ENCODE assay signal across 14 mouse cellular contexts in genomic region chr4:155113766-155114410, GRCm38 (mm10). TPM values are rescaled to one million over a fixed set of nuclear protein-coding genes. Genes with fewer than 3 reads are reported as not detected.
DNase-seq lines count a peak whose midpoint lies in the region; ATAC-seq and TF ChIP-seq lines count a peak whose summit lies in the region.
"Had no signal": no experiment of that assay in that cellular context is flagged by ENCODE, and none has a peak within 500 bp of the region (broad histone marks: within the 10 kb centered on the region; RNA-seq: fewer than 3 reads in every experiment).

No protein-coding gene starts in this region.

- H3K9ac ChIP-seq in midbrain, embryonic 14.5 days (replicated peaks; ENCODE audit: low read length), result no peak overlapping the region
- peak overlapping the region; percentile 13; the same call in 1 of the 2 replicates for H3K9ac ChIP-seq in stomach, postnatal 0 days (ENCODE audit: low read length)
- no peak overlapping the region for H3K9ac ChIP-seq in hindbrain, embryonic 16.5 days (ENCODE audit: low read depth, low read length)
- H3K9ac ChIP-seq: midbrain, embryonic 13.5 days had no signal

- H3K4me1 ChIP-seq in midbrain, embryonic 10.5 days, result peaks cover 23% of the 10 kb centered on the region
- H3K4me1 ChIP-seq in midbrain, embryonic 14.5 days (ENCODE audit: control insufficient read depth, insufficient read depth, low read length), result no peaks in the 10 kb centered on the region
- peaks cover 12% of the 10 kb centered on the region for H3K4me1 ChIP-seq in embryonic fibroblast, embryonic 13.5 days (ENCODE audit: control insufficient read depth, insufficient read depth, low read length)
- H3K4me1 ChIP-seq in stomach, postnatal 0 days (replicated peaks; ENCODE audit: control insufficient read depth, insufficient read depth), result 0 out of 2 replicates have a peak, but pooled peaks cover 6% of the 10 kb centered on the region
- 0 out of 2 replicates have a peak, but pooled peaks cover 3% of the 10 kb centered on the region for H3K4me1 ChIP-seq in hindbrain, embryonic 16.5 days (ENCODE audit: control insufficient read depth, insufficient read depth, low read depth, low read length)

- no peak overlapping the region for H3K4me3 ChIP-seq in midbrain, embryonic 10.5 days
- no peak overlapping the region for H3K4me3 ChIP-seq in midbrain, embryonic 14.5 days (replicated peaks; ENCODE audit: low read depth, low read length)
- no peak overlapping the region for H3K4me3 ChIP-seq in embryonic fibroblast, embryonic 13.5 days (ENCODE audit: insufficient read depth, low read length)
- H3K4me3 ChIP-seq in stomach, postnatal 0 days (ENCODE audit: low read depth, low read length), result no peak overlapping the region
- no peak overlapping the region for H3K4me3 ChIP-seq in hindbrain, embryonic 16.5 days (ENCODE audit: low read length)
- H3K4me3 ChIP-seq: midbrain, embryonic 13.5 days had no signal

- H3K27me3 ChIP-seq in midbrain, embryonic 10.5 days (ENCODE audit: low read depth, poor library complexity, severe bottlenecking), result no peaks in the 10 kb centered on the region
- H3K27me3 ChIP-seq in midbrain, embryonic 14.5 days (ENCODE audit: control insufficient read depth, insufficient read depth, low read length), result no peaks in the 10 kb centered on the region
- no peaks in the 10 kb centered on the region for H3K27me3 ChIP-seq in stomach, postnatal 0 days (ENCODE audit: control insufficient read depth, insufficient read depth, low read length)
- no peaks in the 10 kb centered on the region for H3K27me3 ChIP-seq in hindbrain, embryonic 16.5 days (replicated peaks; ENCODE audit: control insufficient read depth, insufficient read depth, low read length)
- H3K27me3 ChIP-seq: midbrain, embryonic 13.5 days had no signal

- WGBS in midbrain, embryonic 10.5 days, result 74% methylated on average over 8 of the region's 8 CpGs
- WGBS in midbrain, embryonic 14.5 days, result 54% methylated on average over 8 of the region's 8 CpGs
- 55% methylated on average over 8 of the region's 8 CpGs for WGBS in stomach, postnatal 0 days
- WGBS in hindbrain, embryonic 16.5 days, result 52% methylated on average over 8 of the region's 8 CpGs

- H3K9me3 ChIP-seq in midbrain, embryonic 10.5 days (replicated peaks), result no peaks in the 10 kb centered on the region
- H3K9me3 ChIP-seq in midbrain, embryonic 14.5 days (ENCODE audit: control insufficient read depth, low read length), result no peaks in the 10 kb centered on the region
- no peaks in the 10 kb centered on the region for H3K9me3 ChIP-seq in stomach, postnatal 0 days (ENCODE audit: control insufficient read depth, low read length)
- H3K9me3 ChIP-seq in hindbrain, embryonic 16.5 days (ENCODE audit: control insufficient read depth, low read length), result no peaks in the 10 kb centered on the region
- H3K9me3 ChIP-seq: midbrain, embryonic 13.5 days had no signal

- H3K36me3 ChIP-seq in midbrain, embryonic 10.5 days, result no peaks in the 10 kb centered on the region
- H3K36me3 ChIP-seq in midbrain, embryonic 14.5 days (ENCODE audit: control insufficient read depth, insufficient read depth, low read length), result no peaks in the 10 kb centered on the region
- no peaks in the 10 kb centered on the region for H3K36me3 ChIP-seq in stomach, postnatal 0 days (ENCODE audit: control insufficient read depth, insufficient read depth, low read length)
- no peaks in the 10 kb centered on the region for H3K36me3 ChIP-seq in hindbrain, embryonic 16.5 days (ENCODE audit: control insufficient read depth, insufficient read depth, low read length)
- H3K36me3 ChIP-seq: midbrain, embryonic 13.5 days had no signal

- no peak for TF ChIP-seq POLR2A in embryonic fibroblast, embryonic 13.5 days (IDR thresholded peaks at IDR 0.05; ENCODE audit: low read depth, low read length)

- intact Hi-C loops in gastrocnemius, postnatal 14 days (cut with DNase I; ENCODE audit: low total_unique reads), result no loop called here
- intact Hi-C loops in gastrocnemius, postnatal 36 days (cut with DNase I), result loop anchor here (5.0 kb wide), 1 partner anchor 138 kb away; no protein-coding TSS in a partner anchor

- peak; percentile 41 for DNase-seq in gastrocnemius, postnatal 14 days
- no peak for DNase-seq in gastrocnemius, postnatal 36 days
- DNase-seq in midbrain, embryonic 10.5 days (ENCODE audit: low spot score), result no peak
- no peak for DNase-seq in midbrain, embryonic 14.5 days
- DNase-seq in stomach, postnatal 0 days (ENCODE audit: low spot score), result no peak
- no peak for DNase-seq in cerebellum, adult 11-12 months
- DNase-seq: embryo, embryonic 11 days; gastrocnemius, postnatal 25 days; kidney, postnatal 36 days had no signal

- H3K27ac ChIP-seq in midbrain, embryonic 10.5 days (replicated peaks), result 0 out of 2 replicates have a peak overlapping the region, but pooled peaks have one; percentile 24
- H3K27ac ChIP-seq in midbrain, embryonic 14.5 days (replicated peaks; ENCODE audit: low read depth, low read length), result no peak overlapping the region
- peak overlapping the region; percentile 58 for H3K27ac ChIP-seq in embryonic fibroblast, embryonic 13.5 days (ENCODE audit: insufficient read depth, low read length)
- H3K27ac ChIP-seq in stomach, postnatal 0 days (replicated peaks), result no peak overlapping the region; the same call in 1 of the 2 replicates
- no peak overlapping the region for H3K27ac ChIP-seq in hindbrain, embryonic 16.5 days (ENCODE audit: low read depth, low read length)
- H3K27ac ChIP-seq: midbrain, embryonic 13.5 days had no signal

- no peak for TF ChIP-seq CTCF in embryonic fibroblast, embryonic 13.5 days (IDR thresholded peaks at IDR 0.05; ENCODE audit: borderline replicate concordance, insufficient read depth, low read length)
- no peak for TF ChIP-seq CTCF in stomach, postnatal 0 days (IDR thresholded peaks at IDR 0.05; ENCODE audit: low read depth)

- TF ChIP-seq EP300 in stomach, postnatal 0 days (optimal IDR thresholded peaks at IDR 0.05), result no peak

- ATAC-seq in midbrain, embryonic 14.5 days (ENCODE audit: low FRiP score, low TSS enrichment), result no peak
- no peak for ATAC-seq in stomach, postnatal 0 days (ENCODE audit: low FRiP score, low TSS enrichment)
- no peak for ATAC-seq in hindbrain, embryonic 16.5 days
- ATAC-seq: midbrain, embryonic 13.5 days had no signal

- no peak overlapping the region for H3K4me2 ChIP-seq in midbrain, embryonic 14.5 days (ENCODE audit: low read length)
- no peak overlapping the region for H3K4me2 ChIP-seq in stomach, postnatal 0 days (replicated peaks; ENCODE audit: low read depth)
- H3K4me2 ChIP-seq in hindbrain, embryonic 16.5 days (ENCODE audit: low read length), result no peak overlapping the region
- H3K4me2 ChIP-seq: liver, embryonic 11.5 days; midbrain, embryonic 13.5 days had no signal

RNA-seq across cellular contexts. Expression of gene Morn1, which starts 27.5 kb away (rescaled TPM):
- 1 to 10 TPM; 2.3 to 2.9 TPM for total RNA-seq in gastrocnemius, postnatal 14 days (2021)
- 1 to 10 TPM; 1.5 to 1.8 TPM for total RNA-seq in gastrocnemius, postnatal 36 days (2021)
- polyA plus RNA-seq in midbrain, embryonic 10.5 days (2016; fragmentation: Nextera tagmentation; extraction: Ambion mirVana), result 5.1 and 6.2 TPM in 2 replicates
- 6.0 and 6.4 TPM in 2 replicates for polyA plus RNA-seq in midbrain, embryonic 14.5 days (2014; fragmentation: Nextera tagmentation; extraction: Ambion mirVana)
- 3.9 and 5.0 TPM in 2 replicates for polyA plus RNA-seq in embryonic fibroblast, embryonic 13.5 days (2011; ENCODE audit: insufficient read length, low read depth, missing spikeins)
- 3.2 and 3.6 TPM in 2 replicates for polyA plus RNA-seq in stomach, postnatal 0 days (2015; fragmentation: Nextera tagmentation; extraction: Ambion mirVana)
- 7.5 and 9.5 TPM in 2 replicates for polyA plus RNA-seq in hindbrain, embryonic 16.5 days (2015; fragmentation: Nextera tagmentation; extraction: Ambion mirVana)

RNA-seq across cellular contexts. Expression of gene Rer1, which starts 27.7 kb away (rescaled TPM):
- total RNA-seq in gastrocnemius, postnatal 14 days (2021), result 10 to 100 TPM; 48.1 to 48.8 TPM
- 10 to 100 TPM; 46.1 to 50.3 TPM for total RNA-seq in gastrocnemius, postnatal 36 days (2021)
- 137 and 147 TPM in 2 replicates for polyA plus RNA-seq in midbrain, embryonic 10.5 days (2016; fragmentation: Nextera tagmentation; extraction: Ambion mirVana)
- 139 and 148 TPM in 2 replicates for polyA plus RNA-seq in midbrain, embryonic 14.5 days (2014; fragmentation: Nextera tagmentation; extraction: Ambion mirVana)
- polyA plus RNA-seq in embryonic fibroblast, embryonic 13.5 days (2011; ENCODE audit: insufficient read length, low read depth, missing spikeins), result 148 and 162 TPM in 2 replicates
- 182 and 185 TPM in 2 replicates for polyA plus RNA-seq in stomach, postnatal 0 days (2015; fragmentation: Nextera tagmentation; extraction: Ambion mirVana)
- polyA plus RNA-seq in hindbrain, embryonic 16.5 days (2015; fragmentation: Nextera tagmentation; extraction: Ambion mirVana), result 125 and 131 TPM in 2 replicates

RNA-seq across cellular contexts. Expression of gene Pex10, which starts 47.1 kb away (rescaled TPM):
- total RNA-seq in gastrocnemius, postnatal 14 days (2021), result 10 to 100 TPM; 10.7 to 11.3 TPM
- total RNA-seq in gastrocnemius, postnatal 36 days (2021), result 10 to 100 TPM; 11.9 to 13.2 TPM
- 21.0 and 21.1 TPM in 2 replicates for polyA plus RNA-seq in midbrain, embryonic 10.5 days (2016; fragmentation: Nextera tagmentation; extraction: Ambion mirVana)
- polyA plus RNA-seq in midbrain, embryonic 14.5 days (2014; fragmentation: Nextera tagmentation; extraction: Ambion mirVana), result 6.0 and 10.0 TPM in 2 replicates
- polyA plus RNA-seq in embryonic fibroblast, embryonic 13.5 days (2011; ENCODE audit: insufficient read length, low read depth, missing spikeins), result 5.1 and 6.3 TPM in 2 replicates
- 10.3 and 10.5 TPM in 2 replicates for polyA plus RNA-seq in stomach, postnatal 0 days (2015; fragmentation: Nextera tagmentation; extraction: Ambion mirVana)
- 20.6 and 21.1 TPM in 2 replicates for polyA plus RNA-seq in hindbrain, embryonic 16.5 days (2015; fragmentation: Nextera tagmentation; extraction: Ambion mirVana)

RNA-seq across cellular contexts. Expression of gene Plch2, which starts 57.3 kb away (rescaled TPM):
- total RNA-seq in gastrocnemius, postnatal 14 days (2021), result under 1 TPM in 1 of 2 experiments, not detected in 1; 0.04 TPM
- total RNA-seq in gastrocnemius, postnatal 36 days (2021), result under 1 TPM; 0.26 to 0.47 TPM
- 0.57 and 0.72 TPM in 2 replicates for polyA plus RNA-seq in midbrain, embryonic 10.5 days (2016; fragmentation: Nextera tagmentation; extraction: Ambion mirVana)
- 12.1 and 13.0 TPM in 2 replicates for polyA plus RNA-seq in midbrain, embryonic 14.5 days (2014; fragmentation: Nextera tagmentation; extraction: Ambion mirVana)
- 0.12 and 0.23 TPM in 2 replicates for polyA plus RNA-seq in embryonic fibroblast, embryonic 13.5 days (2011; ENCODE audit: insufficient read length, low read depth, missing spikeins)
- polyA plus RNA-seq in stomach, postnatal 0 days (2015; fragmentation: Nextera tagmentation; extraction: Ambion mirVana), result 15.4 and 18.3 TPM in 2 replicates
- 17.0 and 19.5 TPM in 2 replicates for polyA plus RNA-seq in hindbrain, embryonic 16.5 days (2015; fragmentation: Nextera tagmentation; extraction: Ambion mirVana)
- total RNA-seq: hematopoietic stem cell, adult 5-6 weeks had no signal

Comparison
In these comparisons a context has a peak if more than half of its experiments do, and no peak if none do; other contexts are left out.
1. H3K27ac ChIP-seq: peak in midbrain, embryonic 10.5 days (single experiment) and embryonic fibroblast, embryonic 13.5 days (single experiment); none in midbrain, embryonic 14.5 days (single experiment), stomach, postnatal 0 days (single experiment) and hindbrain, embryonic 16.5 days (single experiment).